Mouse (Mus musculus) spleen, adult 12 weeks (tissue): ENCODE results near the gene Kctd2.
"Not testable (repeated sequence)": the region's sequence is repeated elsewhere in the genome, so short reads cannot be mapped to it uniquely, and the experiment has no call there.

Experiments used
- DNase-seq: peaks from one replicate; pipeline ENCODE4 v3.0.0; 2022; ENCODE audit warnings: low spot score

Gene Kctd2

GRCm38 (mm10) chr11:115439906-115440595, 20.1 kb downstream of the Kctd2 start, which contains the start of gene Trim80:
Trim80 (plus strand) TSS chr11:115440545.
- DNase-seq = no peak

DNA sequence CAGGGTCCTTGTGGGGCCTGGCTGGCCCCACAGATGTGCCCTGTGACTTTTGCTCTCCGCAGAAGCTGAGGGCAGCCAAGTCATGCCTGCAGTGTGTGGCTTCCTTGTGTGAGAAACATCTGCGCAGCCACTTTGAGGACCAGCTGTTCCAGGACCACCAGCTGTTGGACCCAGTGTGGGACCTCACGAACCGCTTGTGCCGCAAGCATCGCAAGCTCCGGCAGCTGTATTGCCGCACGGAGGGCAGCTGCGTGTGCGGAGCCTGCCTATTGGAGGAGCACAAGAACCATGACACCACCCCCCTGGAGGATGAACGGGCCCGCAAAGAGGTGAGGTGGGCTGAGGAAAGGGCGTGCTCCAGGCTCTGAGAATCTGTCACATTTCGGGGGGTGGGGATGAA, 21.5 kb downstream of the Kctd2 start:
- no peak for DNase-seq

DNA sequence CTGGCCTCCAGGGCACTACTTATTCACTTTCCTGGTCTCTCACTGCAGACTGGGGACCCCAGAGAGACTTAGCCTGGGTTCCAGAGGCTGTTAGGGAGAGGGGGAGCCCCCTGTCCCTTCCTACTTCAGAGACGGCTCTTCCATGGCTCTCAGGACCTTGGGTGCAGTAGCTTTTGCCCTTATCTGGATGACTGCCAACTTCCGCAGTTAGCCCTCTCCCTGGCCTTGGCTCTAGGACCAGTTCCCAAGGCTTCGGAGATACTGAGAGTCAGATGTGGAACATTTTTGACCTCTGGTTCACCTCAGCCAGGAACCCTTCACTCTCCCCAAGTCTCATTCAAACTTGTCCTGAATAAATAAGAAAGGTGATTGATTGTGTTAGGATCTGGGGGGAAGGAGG, 27.0 kb downstream of the Kctd2 start:
- no peak for DNase-seq

DNA sequence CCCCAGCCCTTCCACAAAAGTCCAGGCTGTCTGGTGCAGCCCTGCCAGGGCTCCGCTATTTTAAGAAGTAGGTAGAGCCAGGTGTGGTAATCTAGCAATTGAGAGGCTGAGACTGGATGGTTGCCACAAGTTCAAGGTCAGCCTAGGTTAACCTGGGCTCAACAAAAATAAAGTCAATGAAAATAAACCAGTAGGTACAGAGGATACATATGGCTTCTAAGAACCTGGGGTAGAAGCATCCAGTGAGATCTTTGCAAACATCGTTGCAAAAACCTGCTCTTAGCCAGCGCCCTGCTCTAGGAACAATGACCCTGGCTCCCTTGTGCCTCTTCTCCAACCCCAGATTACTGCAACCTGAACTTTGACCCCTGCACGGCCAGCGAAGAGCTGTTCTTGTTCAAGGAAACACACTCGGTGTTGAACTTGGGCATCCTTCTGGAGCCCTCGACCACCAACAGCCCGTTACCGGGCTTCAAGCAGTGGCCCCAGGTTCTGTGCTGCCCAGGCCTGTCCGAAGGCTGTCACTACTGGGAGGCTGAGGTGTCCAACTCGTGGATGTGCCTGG, 27.5 kb downstream of the Kctd2 start:
- DNase-seq = no peak

GRCm38 (mm10) chr11:115448075-115448474, 28.1 kb downstream of the Kctd2 start:
- DNase-seq = no peak

GRCm38 (mm10) chr11:115448998-115449397, 29.1 kb downstream of the Kctd2 start:
- no peak for DNase-seq

DNA sequence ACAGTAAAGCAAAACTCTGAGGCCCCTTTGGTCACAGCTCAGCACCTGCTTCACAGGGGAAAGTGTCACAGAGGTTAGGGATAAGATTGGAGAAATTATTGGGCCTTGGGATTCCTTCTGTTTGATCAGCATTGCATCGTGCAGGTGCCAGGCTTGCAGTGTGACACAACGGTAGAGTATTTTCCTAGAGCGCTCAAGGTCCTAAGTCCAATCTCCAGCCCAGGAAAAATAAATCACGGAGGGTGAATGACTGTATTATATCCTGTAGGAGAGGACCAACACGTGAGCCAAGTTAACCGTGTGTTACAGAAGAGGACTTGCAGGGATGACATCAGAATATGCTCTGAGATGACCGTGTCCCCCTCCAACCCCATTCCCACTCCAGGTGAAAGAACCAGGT, 30.2 kb downstream of the Kctd2 start:
- no peak for DNase-seq

DNA sequence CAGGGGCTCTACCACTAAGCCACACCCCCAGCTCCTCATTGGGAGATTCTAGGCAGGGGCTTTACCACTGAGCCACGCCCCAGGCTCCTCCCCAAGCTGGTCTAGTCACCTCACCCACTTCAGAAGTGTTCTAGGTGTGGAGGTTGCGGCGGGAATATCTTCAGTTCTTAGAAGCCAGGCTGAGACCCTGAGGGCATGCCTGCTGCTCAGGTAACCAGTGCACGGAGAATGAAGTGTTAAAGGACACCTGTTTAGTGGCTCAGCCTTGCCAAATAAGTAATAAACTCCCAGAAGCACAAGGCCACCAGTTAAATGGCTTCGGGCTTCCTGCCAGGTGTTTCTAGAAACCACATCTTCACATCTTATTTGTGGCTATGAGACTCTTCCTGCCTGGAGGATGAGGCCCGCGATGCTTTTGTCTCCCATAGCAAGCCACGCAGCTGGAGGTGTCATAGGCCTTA, 31.9 kb downstream of the Kctd2 start:
- no peak for DNase-seq

GRCm38 (mm10) chr11:115452281-115452860, 32.4 kb downstream of the Kctd2 start:
- no peak for DNase-seq

DNA sequence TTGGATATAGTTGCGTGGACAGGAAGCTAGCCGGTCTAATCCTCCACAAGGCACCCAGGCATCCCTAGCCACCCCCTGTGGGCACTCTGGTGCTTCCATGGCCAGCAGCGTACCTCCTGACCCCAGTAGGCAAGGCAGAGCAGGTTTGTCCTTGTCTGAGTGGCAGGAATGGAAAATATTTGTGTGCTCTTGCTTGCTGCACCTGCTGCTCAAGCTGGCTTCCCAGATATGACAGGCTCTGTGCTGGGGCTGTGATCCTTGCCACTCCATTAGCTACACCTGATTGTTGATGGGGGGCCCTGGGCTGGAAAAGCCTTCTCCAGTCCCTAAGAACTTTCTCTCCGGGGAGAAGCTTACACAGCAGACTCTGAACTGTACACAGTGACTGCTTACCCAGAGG, 33.4 kb downstream of the Kctd2 start:
- DNase-seq = no peak

- DNase-seq = not testable (repeated sequence)
These were observed 34.9 kb downstream of the Kctd2 start for GRCm38 (mm10) chr11:115454822-115455221.

- DNase-seq = no peak
These were observed 35.7 kb downstream of the Kctd2 start for GRCm38 (mm10) chr11:115455619-115456018.

DNA sequence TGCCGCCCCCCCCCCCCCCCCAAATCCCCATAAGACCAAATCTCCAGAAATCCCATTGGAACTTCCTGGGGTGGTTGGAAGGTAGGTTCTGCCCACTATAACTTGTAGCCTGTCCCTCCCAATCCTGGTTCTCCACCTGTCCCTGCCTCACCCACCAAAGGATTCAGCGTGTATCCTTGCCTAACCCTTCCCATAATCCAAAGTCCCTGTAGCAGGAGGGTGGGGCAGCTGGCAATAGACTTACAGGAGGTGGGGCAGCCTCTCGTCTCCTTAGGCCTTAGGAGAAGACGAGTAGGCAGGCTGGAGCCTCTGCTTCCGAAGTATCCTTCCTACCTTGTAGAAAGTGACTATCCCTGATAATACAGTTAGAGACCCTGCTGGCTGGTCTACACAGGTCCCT, 36.3 kb downstream of the Kctd2 start:
- no peak for DNase-seq

GRCm38 (mm10) chr11:115457405-115457804, 37.5 kb downstream of the Kctd2 start:
- DNase-seq = no peak

DNA sequence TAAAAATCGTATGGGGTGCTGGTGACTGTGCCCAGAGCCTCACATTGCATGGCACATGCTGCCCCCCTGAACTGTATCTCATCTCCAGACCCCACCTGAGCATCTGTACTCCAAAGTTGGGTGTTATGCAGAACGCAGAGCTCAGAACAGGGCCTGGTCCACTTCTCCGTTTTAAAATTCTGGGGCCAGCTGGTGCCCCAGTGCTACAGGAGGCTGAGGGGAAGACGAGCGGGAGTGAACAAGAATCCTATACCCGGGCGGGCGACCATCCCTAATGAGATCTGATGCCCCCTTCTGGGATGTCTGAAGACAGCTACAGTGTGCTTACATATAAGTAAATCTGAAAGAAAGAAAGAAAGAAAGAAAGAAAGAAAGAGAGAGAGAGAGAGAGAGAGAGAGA, 41.0 kb downstream of the Kctd2 start:
- no peak for DNase-seq

- DNase-seq = no peak
These were observed 41.9 kb downstream of the Kctd2 start for GRCm38 (mm10) chr11:115461846-115462242.

GRCm38 (mm10) chr11:115462243-115462891, 42.4 kb downstream of the Kctd2 start, which contains the start of gene Slc16a5:
Slc16a5 (plus strand) TSS chr11:115462474.
- no peak for DNase-seq

DNA sequence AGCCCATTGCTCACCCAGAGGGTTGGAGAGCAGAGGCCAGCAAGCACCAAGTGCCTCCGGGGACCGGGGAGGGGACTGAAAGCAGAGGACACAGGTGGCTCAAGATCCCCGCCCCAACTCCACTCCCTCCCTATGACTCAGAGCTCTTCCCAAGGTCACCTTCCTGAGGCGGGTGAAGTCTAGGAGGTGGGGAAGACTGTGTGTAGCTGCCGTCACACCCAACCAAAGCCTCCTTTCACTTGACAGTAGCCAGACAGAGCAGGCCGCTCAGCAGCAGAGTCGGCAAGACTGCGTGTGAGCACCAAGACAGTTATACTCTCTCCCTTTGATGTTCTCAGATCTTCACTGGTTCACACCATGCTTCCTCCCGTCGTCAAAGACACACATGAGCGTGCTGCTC, 43.5 kb downstream of the Kctd2 start:
- DNase-seq = no peak

DNA sequence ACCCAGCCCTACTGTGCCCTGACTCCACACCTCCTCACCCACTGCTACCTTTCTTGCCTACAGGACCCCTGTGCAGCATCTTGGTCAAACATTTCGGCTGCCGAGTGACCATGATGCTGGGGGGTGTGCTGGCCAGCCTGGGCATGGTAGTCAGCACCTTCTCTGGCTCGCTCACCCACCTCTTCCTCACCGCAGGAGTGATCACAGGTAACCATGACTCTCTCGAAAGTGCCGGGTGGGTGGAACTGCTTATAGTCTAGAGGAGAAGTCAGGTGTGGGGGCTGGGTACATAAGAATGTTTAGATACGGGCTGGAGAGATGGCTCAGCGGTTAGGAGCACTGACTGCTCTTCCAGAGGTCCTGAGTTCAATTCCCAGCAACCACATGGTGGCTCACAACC, 44.9 kb downstream of the Kctd2 start:
- no peak for DNase-seq

DNA sequence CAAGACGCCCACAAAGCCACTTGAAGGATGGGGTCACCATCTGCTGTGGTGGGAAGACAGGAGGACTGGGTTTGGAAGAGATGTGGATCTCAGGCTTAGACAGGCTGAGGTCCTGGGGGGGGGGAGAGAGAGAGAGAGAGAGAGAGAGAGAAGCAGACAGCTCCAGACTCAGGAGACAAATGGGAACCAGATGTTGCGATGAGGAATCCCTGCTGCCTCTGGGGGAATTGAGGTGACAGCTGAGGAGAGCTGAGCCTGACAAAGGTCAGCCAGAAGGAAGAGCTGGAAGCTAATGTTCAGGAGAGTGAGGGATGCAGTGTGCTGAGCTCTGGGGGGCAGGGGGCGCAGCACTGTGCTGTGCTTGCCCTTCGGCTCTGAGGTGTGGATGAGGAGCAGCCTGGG, 47.3 kb downstream of the Kctd2 start:
- no peak for DNase-seq

DNA sequence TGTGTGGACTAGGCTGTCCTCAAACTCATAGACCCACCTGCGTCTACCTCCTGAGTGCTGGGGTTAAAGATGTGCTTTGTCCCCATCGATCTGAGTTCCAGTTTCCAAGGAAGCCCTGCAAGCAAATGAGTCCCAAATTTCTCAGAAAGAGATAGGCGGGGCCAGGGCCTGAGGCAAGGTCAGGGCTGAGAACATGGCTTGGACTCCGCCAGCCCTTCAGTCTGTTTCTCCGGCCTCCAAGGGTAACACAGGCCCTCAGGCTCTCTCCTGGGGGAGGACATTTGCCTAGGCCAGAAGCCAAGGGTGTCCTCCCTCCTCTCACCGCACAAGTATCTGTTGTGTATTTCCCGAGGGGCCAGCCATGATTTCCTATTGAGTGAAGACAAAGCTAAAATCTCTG, 52.3 kb downstream of the Kctd2 start:
- DNase-seq = no peak

DNA sequence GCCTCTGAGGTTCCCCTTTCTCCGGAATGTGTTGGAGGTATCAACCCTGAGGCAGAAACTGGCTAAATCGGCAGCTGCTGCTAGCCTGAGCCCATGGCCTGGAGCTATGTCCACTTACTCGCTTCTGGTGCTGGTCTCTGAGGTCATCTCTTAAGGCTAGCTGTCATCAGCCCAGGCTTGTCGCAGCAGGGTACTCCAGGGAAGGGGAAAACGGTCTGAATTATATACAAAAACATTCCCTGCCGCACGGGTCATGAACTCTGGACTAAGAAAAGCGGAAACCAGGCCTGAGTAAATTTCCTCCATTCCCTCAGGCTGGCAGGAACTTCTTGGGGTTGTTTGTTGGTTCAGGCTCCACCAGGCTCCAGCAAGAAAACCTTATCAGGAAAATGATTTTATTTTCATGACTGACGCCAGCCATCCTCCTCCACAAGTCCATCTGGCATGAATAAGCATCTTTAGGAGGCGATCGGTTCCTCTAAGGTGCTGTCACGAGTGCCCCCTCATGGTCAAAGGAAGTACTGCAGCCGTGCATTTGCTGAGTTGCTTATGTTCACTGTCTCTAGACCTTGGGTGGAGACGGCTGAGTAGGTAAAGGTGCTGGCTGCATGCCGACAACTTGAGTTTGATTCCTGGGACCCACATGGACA, 53.8 kb downstream of the Kctd2 start:
- DNase-seq = peak; percentile 88
